Mouse (Mus musculus): ENCODE data around the gene Alg12.

GRCm38 (mm10) chr15:88836571-88836970 lies 17.5 kb upstream of the Alg12 start:
- no peak for TF ChIP-seq CTCF (IDR thresholded peaks at IDR 0.05; ENCODE audit: control insufficient read depth, insufficient read depth, insufficient replicate concordance, low read depth, low read length)
- TF ChIP-seq POLR2A (IDR thresholded peaks at IDR 0.05; ENCODE audit: control insufficient read depth, low read depth, low read length): no peak
